Mouse (Mus musculus): Measurements from ENCODE around the gene Gm10160.
"Not testable (repeated sequence)": the region's sequence is repeated elsewhere in the genome, so short reads cannot be mapped to it uniquely, and the experiment has no call there.

The Gm10160 gene

GRCm38 (mm10) chr7:81858236-81858635, 2.6 kb upstream of the Gm10160 start:
- no peak for DNase-seq (ENCODE audit: low read depth)

- DNase-seq (ENCODE audit: low read depth): no peak
These were observed 627 bp upstream of the Gm10160 start for GRCm38 (mm10) chr7:81856221-81856620.

- no peak for DNase-seq (ENCODE audit: low read depth)
These were observed 856 bp downstream of the Gm10160 start for GRCm38 (mm10) chr7:81854568-81855307.

GRCm38 (mm10) chr7:81851706-81852105, 3.9 kb downstream of the Gm10160 start:
- DNase-seq (ENCODE audit: low read depth): no peak

- DNase-seq (ENCODE audit: low read depth): no peak
These were observed 5.4 kb downstream of the Gm10160 start for GRCm38 (mm10) chr7:81850171-81850570.

GRCm38 (mm10) chr7:81849633-81850032, 6.0 kb downstream of the Gm10160 start:
- DNase-seq (ENCODE audit: low read depth): no peak

- DNase-seq (ENCODE audit: low read depth): no peak
These were observed 6.4 kb downstream of the Gm10160 start for GRCm38 (mm10) chr7:81849214-81849613.

GRCm38 (mm10) chr7:81847777-81848176, 7.8 kb downstream of the Gm10160 start:
- DNase-seq (ENCODE audit: low read depth): no peak

- no peak for DNase-seq (ENCODE audit: low read depth)
These were observed 8.6 kb downstream of the Gm10160 start for GRCm38 (mm10) chr7:81847010-81847409.

GRCm38 (mm10) chr7:81846008-81846407, 9.6 kb downstream of the Gm10160 start:
- no peak for DNase-seq (ENCODE audit: low read depth)

GRCm38 (mm10) chr7:81845313-81845712, 10.3 kb downstream of the Gm10160 start:
- no peak for DNase-seq (ENCODE audit: low read depth)

- DNase-seq (ENCODE audit: low read depth): no peak
These were observed 10.8 kb downstream of the Gm10160 start for GRCm38 (mm10) chr7:81844801-81845200.

- DNase-seq (ENCODE audit: low read depth): no peak
These were observed 11.7 kb downstream of the Gm10160 start for GRCm38 (mm10) chr7:81843903-81844302.

GRCm38 (mm10) chr7:81842998-81843397, 12.6 kb downstream of the Gm10160 start:
- no peak for DNase-seq (ENCODE audit: low read depth)

GRCm38 (mm10) chr7:81842141-81842540, 13.5 kb downstream of the Gm10160 start:
- DNase-seq (ENCODE audit: low read depth): no peak

GRCm38 (mm10) chr7:81841439-81841838, 14.2 kb downstream of the Gm10160 start:
- no peak for DNase-seq (ENCODE audit: low read depth)

- DNase-seq (ENCODE audit: low read depth): no peak
These were observed 14.9 kb downstream of the Gm10160 start for GRCm38 (mm10) chr7:81840661-81841181.

GRCm38 (mm10) chr7:81839746-81840145, 15.8 kb downstream of the Gm10160 start:
- no peak for DNase-seq (ENCODE audit: low read depth)

GRCm38 (mm10) chr7:81837771-81838170, 17.8 kb downstream of the Gm10160 start:
- not testable (repeated sequence) for DNase-seq (ENCODE audit: low read depth)

GRCm38 (mm10) chr7:81835430-81835829, 20.2 kb downstream of the Gm10160 start:
- DNase-seq (ENCODE audit: low read depth): no peak

GRCm38 (mm10) chr7:81834847-81835246, 20.7 kb downstream of the Gm10160 start:
- DNase-seq (ENCODE audit: low read depth): no peak

- no peak for DNase-seq (ENCODE audit: low read depth)
These were observed 26.2 kb downstream of the Gm10160 start, which contains the start of gene Btbd1 for GRCm38 (mm10) chr7:81829379-81829894. Btbd1 (minus strand) TSS chr7:81829431.

GRCm38 (mm10) chr7:81828681-81829378, 26.8 kb downstream of the Gm10160 start:
- no peak for DNase-seq (ENCODE audit: low read depth)
